Mouse (Mus musculus) heart, postnatal 0 days (tissue): ENCODE measurements around the gene Atad5. TPM values are rescaled to one million over a fixed set of nuclear protein-coding genes. Genes with fewer than 3 reads are reported as not detected.
"Not testable (repeated sequence)": the region's sequence is repeated elsewhere in the genome, so short reads cannot be mapped to it uniquely, and the experiment has no call there.

Experiments used
- ATAC-seq: fragments of 200-750 bp; cut with Nextera tagmentation; 2 replicates; pipeline ENCODE4 v1.8.0; 2017; ENCODE audit warnings: low read depth, moderate number of reproducible peaks, moderate library complexity; ENCODE audit not compliant: insufficient read depth
- DNase-seq: peaks from one replicate; pipeline ENCODE4 v3.0.0-alpha.2; 2016; ENCODE audit warnings: low spot score
- H3K27ac ChIP-seq: fragments of 300-500 bp; sonication (generic); 2 replicates; pipeline ENCODE4 v1.5.1; 2014; ENCODE audit warnings: low read depth, mild to moderate bottlenecking
- H3K27me3 ChIP-seq: fragments of 300-500 bp; sonication (generic); 2 replicates; pipeline ENCODE4 v1.6.1; 2014; ENCODE audit warnings: low read length, mixed read lengths; ENCODE audit not compliant: control insufficient read depth, insufficient read depth
- H3K36me3 ChIP-seq: fragments of 300-500 bp; sonication (generic); replicated peaks from 2 replicates; pipeline ENCODE4 v1.6.1; 2014; ENCODE audit warnings: low read length, mixed read lengths; ENCODE audit not compliant: control insufficient read depth, insufficient read depth
- H3K4me1 ChIP-seq: fragments of 300-500 bp; sonication (generic); 2 replicates; pipeline ENCODE4 v1.6.1; 2014; ENCODE audit warnings: antibody characterized with exemption; ENCODE audit not compliant: control insufficient read depth, insufficient read depth
- H3K4me2 ChIP-seq: fragments of 300-500 bp; sonication (generic); 2 replicates; pipeline ENCODE4 v1.6.1; 2014; ENCODE audit warnings: low read depth, mild to moderate bottlenecking, low read length, moderate library complexity
- H3K4me3 ChIP-seq: fragments of 300-500 bp; sonication (generic); 2 replicates; pipeline ENCODE4 v1.5.1; 2014; ENCODE audit warnings: low read depth, low read length
- H3K9ac ChIP-seq: fragments of 300-500 bp; sonication (generic); replicated peaks from 2 replicates; pipeline ENCODE4 v1.6.1; 2014; ENCODE audit warnings: low read depth, low read length, mixed read lengths
- H3K9me3 ChIP-seq: fragments of 300-500 bp; sonication (generic); replicated peaks from 2 replicates; pipeline ENCODE4 v1.6.1; 2016; ENCODE audit warnings: low read length; ENCODE audit not compliant: control insufficient read depth
- CTCF ChIP-seq: IDR thresholded peaks from 2 replicates; pipeline ENCODE4 v1.5.1; 2016; ENCODE audit warnings: antibody characterized with exemption, control low read depth, low read depth
- EP300 ChIP-seq: IDR thresholded peaks from 2 replicates; pipeline ENCODE4 v1.6.1; 2016; ENCODE audit warnings: antibody characterized with exemption, low read depth
- WGBS: fragments of 180-500 bp; shearing (Covaris S2); extraction: QIAGEN DNeasy Blood & Tissue Kit; methylation state at CpG from one replicate; pipeline ENCODE4 v1.1.7; 2014; 5-methylcytosine and 5-hydroxymethylcytosine counted together
- polyA plus RNA-seq: library from polyadenylated mRNA; unstranded; fragments of >200 nt; fragmentation: Nextera tagmentation; extraction: Ambion mirVana; gene quantifications from 2 replicates; pipeline ENCODE4 v1.2.1, GENCODE M21; 2015
- total RNA-seq: library from RNA; depleted of rRNA; stranded (reverse); fragments of >200 nt; gene quantifications from 2 replicates; pipeline ENCODE4 v1.2.3, GENCODE M21; 2014; ENCODE audit warnings: low replicate concordance

Atad5 gene
- total and polyA plus RNA-seq, 2 experiments from 2014 or later = 1.5 to 4.2 TPM

- Histone ChIP-seq H3K27me3 (no peaks in the 10 kb centered on the region), H3K9ac (no peak overlapping the region), H3K4me3 (no peak overlapping the region), H3K9me3 (no peaks in the 10 kb centered on the region), H3K4me2 (no peak overlapping the region), H3K36me3 (no peaks in the 10 kb centered on the region), H3K27ac (no peak overlapping the region; the same call in 1 of the 2 replicates), H3K4me1 (peaks cover 6% of the 10 kb centered on the region; the same call in 1 of the 2 replicates)
- WGBS = 41% methylated on average over 10 of the region's 10 CpGs
- ATAC-seq (no peak), DNase-seq (no peak)
- TF ChIP-seq CTCF = no peak
These were observed 56.6 kb downstream of the Atad5 start for GRCm38 (mm10) chr11:80145787-80146275.

- no peak for ATAC-seq
- H3K4me2 ChIP-seq = no peak overlapping the region
- no peak overlapping the region for H3K27ac ChIP-seq
These were observed 58.5 kb downstream of the Atad5 start for GRCm38 (mm10) chr11:80147748-80148147.

GRCm38 (mm10) chr11:80148313-80148712, 59.1 kb downstream of the Atad5 start:
- ATAC-seq (peak; percentile 75), DNase-seq (peak; percentile 34)
- no peaks in the 10 kb centered on the region for H3K27me3 ChIP-seq
- no peaks in the 10 kb centered on the region for H3K4me1 ChIP-seq
- no peak overlapping the region for H3K9ac ChIP-seq
- no peak overlapping the region for H3K27ac ChIP-seq
- H3K36me3 ChIP-seq = no peaks in the 10 kb centered on the region
- TF ChIP-seq CTCF (no peak), EP300 (peak; percentile 53; the same call in 1 of the 2 replicates)
- no peaks in the 10 kb centered on the region for H3K9me3 ChIP-seq
- 28% methylated on average over 1 of the region's 1 CpGs for WGBS
- no peak overlapping the region for H3K4me3 ChIP-seq
- no peak overlapping the region for H3K4me2 ChIP-seq

More at GRCm38 (mm10) chr11:80147748-80148147, 58.5 kb downstream of the Atad5 start:
- Histone ChIP-seq H3K27me3 (no peaks in the 10 kb centered on the region), H3K36me3 (no peaks in the 10 kb centered on the region), H3K4me1 (peaks cover 3% of the 10 kb centered on the region; the same call in 1 of the 2 replicates), H3K4me3 (no peak overlapping the region), H3K9ac (no peak overlapping the region), H3K9me3 (no peaks in the 10 kb centered on the region)
- DNase-seq = no peak
- WGBS = 58% methylated on average over 6 of the region's 6 CpGs
- no peak for TF ChIP-seq EP300
- no peak for TF ChIP-seq CTCF

- 35% methylated on average over 1 of the region's 4 CpGs for WGBS
- ATAC-seq, H3K9ac ChIP-seq: not testable (repeated sequence)
These were observed 59.8 kb downstream of the Atad5 start for GRCm38 (mm10) chr11:80148974-80149373.

GRCm38 (mm10) chr11:80149412-80150023, 60.3 kb downstream of the Atad5 start:
- no peak overlapping the region for H3K4me2 ChIP-seq
- H3K9ac ChIP-seq = no peak overlapping the region
- ATAC-seq (no peak), DNase-seq (no peak)
- H3K27ac ChIP-seq = no peak overlapping the region
- WGBS = 77% methylated on average over 8 of the region's 8 CpGs
- H3K9me3 ChIP-seq = no peaks in the 10 kb centered on the region
- H3K27me3 ChIP-seq = peaks cover 6% of the 10 kb centered on the region
- TF ChIP-seq CTCF = no peak
- no peak for TF ChIP-seq EP300
- no peak overlapping the region for H3K4me3 ChIP-seq
- no peaks in the 10 kb centered on the region for H3K36me3 ChIP-seq
- no peaks in the 10 kb centered on the region for H3K4me1 ChIP-seq

More at GRCm38 (mm10) chr11:80148974-80149373, 59.8 kb downstream of the Atad5 start:
- H3K4me3 ChIP-seq, H3K4me2 ChIP-seq, H3K4me1 ChIP-seq, DNase-seq, H3K27me3 ChIP-seq, H3K27ac ChIP-seq, H3K36me3 ChIP-seq, H3K9me3 ChIP-seq: not testable (repeated sequence)

GRCm38 (mm10) chr11:80150566-80150965, 61.4 kb downstream of the Atad5 start:
- ATAC-seq = no peak
- H3K4me1 ChIP-seq = no peaks in the 10 kb centered on the region
- no peaks in the 10 kb centered on the region for H3K36me3 ChIP-seq
- H3K27ac ChIP-seq = no peak overlapping the region
- 66% methylated on average over 5 of the region's 5 CpGs for WGBS
- no peaks in the 10 kb centered on the region for H3K9me3 ChIP-seq
- H3K4me2 ChIP-seq = no peak overlapping the region
- H3K9ac ChIP-seq = no peak overlapping the region
- no peak overlapping the region for H3K4me3 ChIP-seq
- TF ChIP-seq EP300 (no peak), CTCF (no peak)
- no peak for DNase-seq
- peaks cover 11% of the 10 kb centered on the region for H3K27me3 ChIP-seq
